Mouse (Mus musculus): Measurements from ENCODE around the gene Gm17651. TPM values are rescaled to one million over a fixed set of nuclear protein-coding genes. Genes with fewer than 3 reads are reported as not detected.

Gene Gm17651
- not detected for total RNA-seq (2021)

DNA sequence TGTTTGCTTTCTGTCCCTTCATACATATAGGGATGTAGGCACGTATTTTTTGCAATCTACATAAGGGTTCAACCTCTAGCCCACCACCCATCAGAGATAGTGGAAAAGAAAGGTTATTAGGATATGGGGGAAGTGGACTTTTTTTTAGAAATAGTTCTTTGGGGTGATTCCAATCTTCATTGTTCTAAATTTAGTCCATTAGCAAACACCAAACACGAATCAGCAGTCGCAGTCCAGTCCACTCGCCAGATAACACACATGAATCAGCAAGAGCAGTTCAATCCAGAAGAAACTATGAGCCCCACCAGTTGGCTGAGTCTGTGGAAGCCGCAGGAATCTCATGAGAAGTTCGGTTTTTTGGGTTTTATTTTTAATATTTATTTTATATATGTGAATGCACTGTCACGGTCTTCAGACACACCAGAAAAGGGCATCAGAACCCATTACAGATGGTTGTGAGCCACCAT lies at the start of gene Gm17651:
Gene Gm17651 (minus strand): TSS at position 51 of the 467 bp plus-strand sequence.
- intact Hi-C loops (cut with DNase I), result no loop called here

DNA sequence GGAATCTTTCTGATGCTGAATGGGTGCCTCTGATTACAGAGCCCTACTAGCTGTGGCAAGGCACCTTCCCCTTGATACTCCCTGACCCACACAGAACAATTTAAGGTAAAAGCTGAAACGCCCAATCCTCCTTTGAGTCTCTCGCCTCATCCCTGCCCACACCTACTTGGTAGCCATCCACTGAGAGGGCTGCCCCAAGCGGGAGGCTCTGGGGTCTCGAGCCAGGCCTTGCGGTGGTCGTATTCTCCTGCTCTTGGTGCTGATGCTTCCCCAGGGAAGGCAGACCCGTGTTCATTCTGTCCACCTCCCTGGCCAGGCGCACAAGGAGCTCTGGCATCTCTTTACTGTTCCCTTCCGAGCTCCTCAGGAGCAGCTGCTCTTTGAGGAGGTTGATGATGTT lies 44.6 kb upstream of the Gm17651 start:
- no peak for DNase-seq
- intact Hi-C loops (cut with DNase I), result no loop called here

More for the DNA sequence above, at the start of gene Gm17651:
- DNase-seq, result no peak

DNA sequence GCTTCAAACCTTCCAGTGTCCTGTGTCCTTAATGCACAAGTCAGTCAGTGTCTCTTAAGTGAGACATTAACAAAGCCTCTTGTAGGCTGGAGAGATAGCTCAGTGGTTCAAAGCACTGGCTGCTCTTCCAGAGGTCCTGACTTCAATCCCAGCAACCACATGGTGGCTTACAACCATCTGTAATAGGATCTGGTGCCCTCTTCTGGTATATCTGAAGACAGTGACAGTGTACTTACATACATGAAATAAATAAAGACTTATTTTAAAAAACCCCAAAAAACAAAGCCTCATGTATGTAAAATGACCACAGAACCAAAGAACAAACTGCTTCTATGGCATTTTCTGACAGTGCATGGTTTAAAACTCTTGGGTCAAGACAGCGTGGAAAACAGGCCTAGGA lies 41.4 kb upstream of the Gm17651 start:
- intact Hi-C loops (cut with DNase I), result no loop called here
- no peak for DNase-seq

DNA sequence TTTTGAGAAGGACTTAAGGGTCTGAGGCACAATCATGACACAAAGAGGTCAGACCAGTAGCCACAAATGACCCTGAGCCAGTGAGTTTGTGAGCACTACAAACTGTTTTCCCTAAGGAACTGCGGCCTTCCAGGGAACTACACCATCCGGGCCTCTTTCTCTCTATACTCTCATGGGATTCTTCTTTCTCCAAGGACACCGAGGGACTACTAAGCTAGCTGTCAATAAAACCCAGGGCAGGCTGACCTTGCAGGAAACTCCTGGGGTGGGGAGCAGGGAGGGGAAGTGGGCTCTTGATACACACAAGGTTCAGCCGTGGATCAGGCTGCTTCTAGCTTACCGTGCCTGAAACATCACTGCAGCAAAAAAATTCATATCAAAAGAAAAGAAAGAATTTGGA lies 36.4 kb upstream of the Gm17651 start:
- intact Hi-C loops (cut with DNase I), result no loop called here
- no peak for DNase-seq

DNA sequence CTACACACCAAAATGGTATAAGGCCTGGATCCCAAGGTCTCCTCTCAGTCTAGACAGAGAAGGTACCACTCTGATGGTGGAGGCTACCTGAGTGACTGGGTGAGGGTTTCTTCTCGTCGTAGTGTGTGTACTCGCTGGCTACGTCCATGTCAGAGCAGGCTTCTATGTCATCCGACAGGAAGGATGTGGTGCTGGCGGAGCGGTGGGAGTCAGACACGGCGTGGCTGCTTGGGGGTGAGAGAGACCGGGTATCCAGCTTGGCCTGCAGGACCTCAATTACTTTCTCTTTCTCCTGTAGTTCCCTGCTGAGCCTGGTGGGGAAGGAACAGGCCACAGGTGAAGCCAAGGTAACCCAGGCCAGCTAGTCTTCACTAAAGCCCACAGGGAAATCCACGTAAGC lies 35.6 kb upstream of the Gm17651 start:
- DNase-seq, result no peak
- intact Hi-C loops (cut with DNase I), result no loop called here

DNA sequence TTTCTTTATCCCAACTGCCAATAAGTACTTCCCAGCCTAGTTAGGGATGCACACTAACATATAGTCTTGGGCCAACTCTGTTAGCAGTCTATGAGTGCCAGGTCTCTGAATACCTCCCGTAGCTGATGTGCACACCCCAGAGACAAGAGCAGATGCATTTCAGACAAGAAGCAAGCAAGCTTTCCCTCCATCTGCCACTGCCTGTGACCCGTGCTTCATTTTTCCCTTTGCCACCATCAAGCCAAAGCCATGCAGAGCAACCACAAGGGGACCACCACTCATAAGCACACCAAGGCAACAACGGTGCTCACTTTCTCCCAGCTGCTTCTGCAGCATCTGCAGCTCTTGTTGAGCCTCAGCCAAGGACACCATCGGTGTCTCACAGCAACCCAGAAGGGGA lies 32.1 kb upstream of the Gm17651 start:
- intact Hi-C loops (cut with DNase I), result no loop called here
- DNase-seq, result no peak

DNA sequence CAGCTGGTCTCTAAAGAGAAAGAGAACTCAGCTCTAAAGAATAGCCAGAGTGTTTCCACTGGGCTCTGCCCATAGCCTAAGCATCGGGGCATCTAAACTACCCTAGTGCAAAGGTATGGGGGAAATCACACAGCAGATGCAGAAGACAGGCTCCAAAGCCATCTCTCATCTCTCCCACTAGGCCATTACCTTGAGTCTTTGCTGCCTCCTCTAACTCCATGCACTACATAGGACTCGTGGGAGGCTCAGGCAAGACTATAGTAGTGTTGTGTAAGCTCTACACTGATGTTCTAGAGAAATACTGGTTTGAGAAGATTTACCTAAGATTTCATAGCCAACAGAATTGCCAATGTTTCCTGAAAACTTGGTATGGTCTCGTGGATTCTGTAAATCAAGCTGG lies 31.0 kb upstream of the Gm17651 start:
- no peak for DNase-seq
- intact Hi-C loops (cut with DNase I), result no loop called here

DNA sequence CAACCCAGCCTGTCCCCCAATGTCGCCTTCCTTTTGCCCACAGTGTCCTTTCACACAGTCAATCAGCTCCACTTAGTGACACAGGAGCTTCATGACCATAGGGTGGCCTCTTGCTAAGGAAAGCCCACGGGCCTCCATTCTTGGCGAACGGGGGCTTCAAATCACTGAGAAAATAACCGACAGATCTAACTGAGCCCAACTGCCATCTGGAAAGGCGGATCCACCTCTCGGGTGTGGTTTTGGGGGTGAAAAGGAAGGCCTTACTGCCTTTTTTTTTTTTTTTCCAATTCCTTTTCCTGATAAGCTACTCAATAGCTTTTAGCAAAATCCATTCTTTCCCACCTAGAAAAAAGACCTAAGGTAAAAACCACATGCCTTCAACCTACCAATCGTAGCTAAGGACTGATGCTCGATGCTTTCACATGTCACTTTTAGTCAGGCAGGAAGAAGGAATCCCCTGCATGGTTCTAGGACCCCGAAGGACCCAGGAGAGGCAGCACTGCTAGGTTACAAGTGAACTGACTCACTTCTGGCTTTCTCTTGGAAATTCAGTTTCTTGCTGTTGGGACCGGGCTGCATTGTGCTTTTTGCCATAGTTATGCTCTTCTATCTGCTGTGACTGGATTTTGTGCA lies 28.1 kb upstream of the Gm17651 start:
- intact Hi-C loops (cut with DNase I), result no loop called here
- no peak for DNase-seq

DNA sequence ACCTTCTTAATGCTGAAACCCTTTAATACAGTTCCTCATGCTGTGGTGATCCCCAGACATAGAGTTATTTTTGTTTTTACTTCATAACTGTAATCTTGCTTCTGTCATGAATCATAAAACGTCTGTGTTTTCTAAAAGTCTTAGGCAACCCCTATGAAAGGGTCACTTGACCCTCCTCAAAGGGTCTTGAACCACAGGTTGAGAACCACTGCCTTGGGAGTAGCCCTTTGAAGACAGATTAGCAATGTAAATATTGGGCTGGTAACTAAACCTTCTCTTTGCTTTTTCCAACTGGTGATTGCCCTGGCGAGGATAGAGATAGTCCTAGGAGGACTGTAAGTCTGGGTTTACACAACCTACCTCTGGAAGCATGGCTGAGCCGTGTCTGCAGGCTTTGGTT lies 26.7 kb upstream of the Gm17651 start:
- intact Hi-C loops (cut with DNase I), result no loop called here
- no peak for DNase-seq

DNA sequence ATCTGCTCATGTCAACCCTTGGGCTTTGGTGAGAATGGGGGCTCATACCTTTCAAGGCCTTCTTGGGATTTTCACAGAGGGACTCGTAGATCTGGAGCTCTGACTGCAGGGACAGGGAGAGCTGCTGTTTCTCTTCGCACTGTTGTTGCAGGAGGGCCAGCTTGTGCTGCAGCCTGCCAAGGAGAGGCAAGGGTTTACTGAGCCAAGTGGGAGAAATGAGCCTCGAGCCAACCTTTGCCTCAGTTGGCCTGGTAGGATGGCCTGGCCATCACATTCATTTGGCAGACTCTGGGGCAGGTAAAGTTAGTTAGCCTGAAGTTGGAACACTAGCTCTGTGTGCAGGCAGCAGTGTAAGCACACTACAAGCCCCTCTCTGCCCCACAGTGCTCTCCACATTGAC lies 24.6 kb upstream of the Gm17651 start:
- no peak for DNase-seq

DNA sequence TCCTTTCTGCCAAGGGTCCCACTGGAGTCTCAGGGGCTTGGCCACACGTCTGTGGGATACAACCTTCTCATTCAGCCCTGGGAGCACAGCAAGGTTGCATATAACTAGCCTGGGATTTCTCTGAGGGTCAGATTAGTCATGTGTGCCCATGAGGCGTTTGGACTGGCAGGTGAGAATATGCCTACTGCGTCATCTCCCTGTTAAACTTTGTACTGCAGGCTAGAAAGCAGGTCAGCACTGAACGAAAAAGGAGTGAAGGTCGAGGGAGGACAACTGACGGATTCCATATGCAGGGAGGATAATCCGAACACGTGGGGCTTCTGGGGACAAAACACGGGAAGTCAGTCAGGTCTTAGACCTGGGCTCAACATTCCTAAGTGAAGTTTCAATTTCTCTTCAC lies 22.8 kb upstream of the Gm17651 start:
- intact Hi-C loops (cut with DNase I), result no loop called here
- DNase-seq, result no peak

More for the DNA sequence above, 24.6 kb upstream of the Gm17651 start:
- intact Hi-C loops (cut with DNase I), result no loop called here

DNA sequence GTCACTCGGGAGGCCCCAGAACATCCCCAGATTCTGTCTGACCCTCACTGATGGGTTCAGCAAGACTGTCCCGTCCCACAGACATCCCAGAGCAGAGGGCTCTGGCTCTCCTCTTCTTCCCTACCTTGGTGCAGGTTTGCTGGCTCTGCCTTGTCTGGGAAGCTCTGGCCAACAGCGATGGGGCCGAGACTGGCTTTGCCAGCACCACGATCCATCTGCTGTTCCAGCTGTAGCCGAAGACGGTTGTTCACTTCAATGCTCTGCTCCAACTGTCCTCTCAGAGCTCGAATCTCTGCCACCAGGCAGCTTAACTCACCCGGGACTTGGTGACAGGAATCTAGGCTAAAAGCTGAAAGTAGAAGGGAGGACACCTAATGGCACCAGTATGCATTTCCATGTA lies 22.4 kb upstream of the Gm17651 start:
- intact Hi-C loops (cut with DNase I), result no loop called here
- DNase-seq, result no peak

DNA sequence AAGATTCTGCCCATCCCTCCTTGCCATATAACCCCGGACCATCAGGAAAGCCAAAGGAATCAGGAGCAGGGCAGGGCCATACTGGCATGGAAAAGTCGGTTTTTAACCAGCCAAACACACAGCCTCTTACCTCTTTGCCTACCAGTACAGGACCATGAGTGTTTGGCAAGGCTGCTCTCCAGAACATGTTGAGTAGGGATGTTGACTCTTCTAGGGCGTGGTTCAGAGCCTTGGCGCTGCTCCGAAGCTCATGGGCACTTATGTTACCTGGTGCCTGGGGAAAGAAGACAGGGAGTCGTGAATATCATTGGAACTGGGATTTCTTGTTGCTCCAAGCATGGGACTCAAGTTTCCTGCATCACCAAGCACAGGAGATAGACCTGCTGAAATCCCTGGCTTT lies 19.3 kb upstream of the Gm17651 start:
- intact Hi-C loops (cut with DNase I), result no loop called here
- DNase-seq, result no peak

DNA sequence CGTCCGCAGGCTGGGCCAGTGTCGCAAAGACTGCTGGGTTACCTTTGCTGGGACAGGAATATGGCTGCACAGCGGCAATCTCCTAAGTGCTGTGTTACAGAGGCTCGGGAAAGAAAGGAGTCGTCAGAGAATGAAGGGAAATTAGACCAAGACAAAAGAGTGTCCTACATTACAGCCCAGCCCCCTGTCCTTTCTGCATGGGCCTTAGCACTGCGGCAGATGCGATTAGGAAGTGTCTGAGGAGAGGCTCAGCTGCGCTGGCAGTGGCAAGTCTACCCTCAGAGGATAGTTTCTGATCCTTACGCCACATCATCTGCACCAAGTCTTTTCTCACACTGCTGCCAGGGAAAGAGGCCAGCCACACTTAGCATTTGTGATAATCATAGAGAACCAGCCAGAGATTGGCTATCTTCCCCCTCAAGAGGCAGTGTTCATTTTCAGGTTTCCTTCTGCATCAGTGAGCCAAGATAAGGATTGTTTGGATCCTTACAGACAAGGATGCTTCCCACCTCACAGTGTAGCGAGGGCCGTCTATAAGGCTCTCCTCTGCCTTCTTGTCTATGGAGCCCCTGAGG lies 17.0 kb upstream of the Gm17651 start:
- intact Hi-C loops (cut with DNase I), result no loop called here
- DNase-seq, result no peak

DNA sequence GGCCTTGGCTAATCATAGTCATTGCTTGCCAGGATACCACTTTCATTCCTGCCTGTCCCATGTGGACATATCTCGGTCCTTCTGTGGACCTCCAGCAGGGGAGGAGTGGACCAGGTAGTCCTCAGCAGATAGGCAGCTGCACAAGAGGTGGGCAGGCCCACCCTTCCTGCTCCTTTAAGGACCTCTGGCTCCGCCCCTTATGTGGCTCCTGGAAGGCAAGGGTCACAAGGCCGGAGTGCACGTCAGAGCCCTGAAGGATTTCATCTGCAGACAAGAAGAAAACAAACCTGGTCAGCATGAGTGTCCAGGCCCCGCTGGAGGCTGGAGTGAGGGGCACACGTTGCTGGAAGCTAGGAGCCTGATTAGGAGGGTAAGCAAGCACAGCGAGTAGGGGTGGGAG lies 16.1 kb upstream of the Gm17651 start:
- DNase-seq, result no peak
- intact Hi-C loops (cut with DNase I), result no loop called here

DNA sequence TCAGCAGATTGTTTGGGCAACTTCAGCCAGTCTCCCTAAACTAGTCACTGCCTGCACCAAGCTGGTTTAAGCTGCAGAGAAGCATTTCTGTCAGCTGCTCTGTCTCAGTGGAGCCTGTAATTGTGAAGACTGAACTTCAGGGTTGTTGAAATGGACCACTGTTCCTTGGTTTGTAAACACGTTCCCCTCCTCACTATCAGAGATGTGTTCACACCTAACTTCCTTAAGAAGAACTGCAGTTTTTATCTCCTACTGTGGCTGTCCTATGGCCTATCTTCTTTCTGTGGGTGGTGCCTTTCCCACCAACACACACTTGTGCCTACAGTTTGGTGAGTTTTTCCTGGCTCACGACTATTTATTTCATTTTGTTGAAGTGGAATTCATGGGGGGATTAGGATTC lies 14.8 kb upstream of the Gm17651 start:
- intact Hi-C loops (cut with DNase I), result loop anchor here (10.0 kb wide), 1 partner anchor 326 kb away; the partner anchor contains the start of gene Notch2

DNA sequence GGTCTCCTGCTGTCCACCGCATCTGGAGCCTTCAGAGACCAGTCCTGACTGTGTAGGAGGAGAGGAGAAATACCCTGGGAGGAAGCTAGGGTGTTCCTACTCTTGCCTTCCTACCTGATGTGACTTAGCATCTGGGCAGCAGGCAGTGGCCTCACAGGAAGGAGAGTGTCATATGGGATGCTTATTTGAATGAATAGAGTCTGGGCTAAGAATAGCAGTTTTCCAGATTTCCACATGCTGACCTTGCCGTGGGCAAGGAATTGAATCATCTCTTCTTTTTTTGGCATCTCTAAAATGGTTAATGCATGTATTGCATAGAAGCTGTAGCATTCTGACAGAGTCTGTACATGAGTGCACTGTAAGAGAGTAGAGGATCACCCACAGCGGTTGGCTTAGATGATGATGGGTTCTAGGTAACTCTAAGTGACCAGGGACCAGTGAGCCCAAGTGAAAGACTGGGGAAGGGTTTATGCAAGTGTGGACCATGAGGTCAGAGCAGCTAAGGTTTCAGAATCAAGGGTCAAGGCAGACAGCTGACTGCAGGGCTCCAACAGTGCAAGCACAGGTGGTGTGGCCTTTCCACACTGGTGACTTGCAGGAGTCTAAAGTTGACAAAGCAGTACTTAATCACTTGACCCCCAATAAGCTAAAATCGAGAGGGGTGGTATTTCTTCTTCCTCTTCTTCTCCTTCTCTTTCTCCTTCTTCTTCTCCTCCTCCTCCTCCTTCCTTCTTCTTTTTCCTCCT lies 12.1 kb upstream of the Gm17651 start:
- intact Hi-C loops (cut with DNase I), result loop anchor here (10.0 kb wide), 1 partner anchor 328 kb away; the partner anchor contains the start of gene Notch2
- DNase-seq, result no peak

More for the DNA sequence above, 14.8 kb upstream of the Gm17651 start:
- DNase-seq, result no peak

DNA sequence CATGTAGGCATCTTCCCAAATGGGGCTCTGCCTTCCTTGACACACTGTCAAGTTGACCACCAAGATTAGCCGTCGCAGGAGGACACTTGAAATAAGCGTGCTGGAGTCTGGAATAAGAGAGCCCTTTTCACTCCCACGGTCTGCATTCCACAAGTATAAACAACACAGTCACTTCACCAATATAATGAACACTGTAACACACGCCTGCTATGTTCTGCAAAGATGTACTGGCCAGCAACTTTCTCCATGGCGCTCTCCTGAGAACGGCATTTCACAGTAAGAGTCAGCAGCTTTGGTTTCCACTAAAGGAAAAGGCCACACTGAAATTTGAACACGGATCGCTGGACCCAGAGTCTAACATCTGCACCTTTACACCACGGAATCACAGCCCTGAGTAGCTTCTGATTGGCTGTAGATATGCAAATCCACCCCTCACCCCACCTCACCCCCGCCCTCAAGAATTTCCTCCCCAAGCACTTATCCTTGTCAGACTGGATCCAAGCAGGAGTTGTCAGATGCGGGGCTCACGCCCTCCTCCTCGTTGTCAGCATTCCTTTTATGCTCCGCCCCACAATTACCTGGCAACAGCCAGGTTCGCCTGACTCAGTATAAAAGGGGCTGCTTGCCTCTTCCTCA lies 9.2 kb upstream of the Gm17651 start:
- intact Hi-C loops (cut with DNase I), result loop anchor here (10.0 kb wide), 1 partner anchor 331 kb away; the partner anchor contains the start of gene Notch2
- DNase-seq, result no peak

DNA sequence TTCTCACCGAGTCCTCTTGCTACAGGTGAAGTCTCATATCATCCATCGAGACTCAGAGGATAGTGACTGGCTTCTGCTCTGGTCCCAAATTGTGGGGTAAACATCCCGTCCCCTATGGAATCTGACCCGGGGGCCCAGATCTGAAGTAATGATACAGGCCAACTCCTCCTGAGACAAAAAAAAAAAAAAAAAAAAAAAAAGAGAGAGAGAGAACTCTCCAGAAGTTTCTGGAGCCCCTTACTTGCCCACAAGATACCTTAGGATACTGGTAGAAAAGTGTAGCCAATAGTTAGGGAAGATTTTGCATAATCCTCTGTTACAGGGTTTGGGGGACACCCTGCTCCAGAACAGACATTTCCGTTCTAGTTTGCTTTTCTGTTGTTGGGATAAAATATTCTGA lies 8.1 kb upstream of the Gm17651 start:
- intact Hi-C loops (cut with DNase I), result loop anchor here (10.0 kb wide), 1 partner anchor 332 kb away; the partner anchor contains the start of gene Notch2

DNA sequence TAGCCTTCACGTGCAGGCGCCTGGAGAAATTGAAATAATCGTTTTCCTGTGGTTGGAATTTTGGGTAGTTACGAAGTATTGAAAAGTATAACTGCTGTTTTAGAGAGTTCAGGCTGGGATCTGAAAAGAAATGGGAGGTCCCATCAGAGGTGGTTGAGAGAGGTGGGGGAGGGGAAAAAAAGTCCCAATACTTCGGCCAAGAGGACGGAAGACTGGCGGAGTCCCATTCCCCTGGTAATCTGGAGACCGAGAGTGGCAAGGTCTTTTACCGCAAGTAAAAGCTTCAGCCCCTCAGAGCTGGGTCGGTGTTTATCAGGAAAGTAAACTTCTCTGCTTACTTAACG lies 7.6 kb upstream of the Gm17651 start:
- DNase-seq, result no peak
- intact Hi-C loops (cut with DNase I), result loop anchor here (10.0 kb wide), 1 partner anchor 333 kb away; the partner anchor contains the start of gene Notch2

More for the DNA sequence above, 8.1 kb upstream of the Gm17651 start:
- no peak for DNase-seq
